Mouse (Mus musculus) adipocyte (in vitro differentiated cells): Measurements from ENCODE around the gene Scg2.
A peak's percentile ranks its signal among the peaks of the same experiment; 100 is the strongest.

Source experiments
- DNase-seq: peaks from one replicate; pipeline ENCODE4 v3.0.0-alpha.2; 2016; ENCODE audit warnings: low spot score

Scg2 gene

DNA sequence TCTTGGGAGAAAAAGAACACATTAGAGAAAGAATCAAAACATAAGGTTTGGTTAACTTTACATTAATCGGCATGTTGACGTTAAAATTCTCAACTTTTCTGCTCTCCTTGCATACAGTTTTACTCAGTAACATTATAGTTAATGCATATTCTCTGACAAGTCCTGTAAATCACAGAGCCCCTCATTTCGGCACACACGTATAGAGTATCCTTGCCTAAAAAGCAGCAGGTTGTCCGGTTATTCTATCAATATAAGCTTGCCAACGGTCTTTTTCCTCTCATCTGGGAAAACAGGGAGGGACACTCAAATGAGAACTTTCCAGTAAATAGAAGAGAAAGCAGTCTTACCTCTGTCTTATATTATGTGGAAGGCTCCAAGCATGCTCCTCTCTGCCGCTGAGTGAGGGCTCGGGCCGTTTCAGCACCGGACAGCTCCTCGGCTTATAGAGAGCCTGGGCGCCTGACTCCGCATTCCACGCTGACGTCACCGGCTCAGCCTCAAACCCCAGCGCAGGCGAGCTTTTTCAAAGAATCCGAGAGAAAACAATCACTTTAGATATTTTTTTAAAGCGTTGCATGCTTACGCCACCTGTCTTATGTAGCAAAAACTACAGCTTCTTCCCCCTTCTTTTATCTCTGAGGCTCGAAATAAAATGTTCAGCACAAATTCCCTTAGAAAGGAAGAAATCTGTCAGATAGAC lies at the start of gene Scg2:
Gene Scg2 (minus strand): TSS at position 512 of the 700 bp plus-strand sequence.
- peak; percentile 19 for DNase-seq

DNA sequence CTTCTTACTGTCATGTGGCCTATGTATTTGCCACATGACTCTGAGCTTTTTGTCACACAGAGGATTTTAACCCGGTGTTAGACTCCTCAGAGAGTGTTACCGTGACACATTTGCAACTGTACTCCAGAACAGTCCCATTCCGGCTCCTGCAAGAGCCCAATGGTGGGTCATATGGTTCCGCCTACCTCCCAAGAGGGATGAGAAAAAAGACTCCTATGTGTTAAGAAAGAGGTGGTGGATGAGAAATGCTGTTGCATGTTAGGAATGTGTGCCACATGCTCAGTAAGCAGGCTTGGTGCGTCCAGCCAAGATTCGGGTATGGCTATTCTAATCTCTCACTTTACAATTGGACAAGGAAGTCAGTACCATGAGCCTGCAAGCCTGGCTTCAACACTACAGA lies 45.6 kb upstream of the Scg2 start:
- no peak for DNase-seq

DNA sequence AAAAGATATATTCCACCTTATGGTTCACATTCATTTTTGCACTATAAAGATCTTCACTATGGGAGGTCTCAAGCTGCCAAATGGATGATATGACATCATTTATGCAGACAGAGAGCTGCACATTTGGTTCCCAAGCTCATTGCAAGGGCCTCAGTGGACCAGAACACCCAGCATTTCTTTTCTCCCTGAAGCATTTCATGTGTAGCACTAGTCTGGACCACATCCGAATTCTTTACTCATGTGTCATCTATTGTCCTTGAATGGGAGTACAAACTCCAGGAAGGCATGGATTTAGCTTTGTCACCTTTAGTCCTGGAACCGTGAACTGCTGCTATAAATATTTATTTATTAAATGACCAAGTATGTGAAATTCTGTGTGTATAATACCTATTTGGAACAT lies 30.9 kb upstream of the Scg2 start:
- DNase-seq = no peak

DNA sequence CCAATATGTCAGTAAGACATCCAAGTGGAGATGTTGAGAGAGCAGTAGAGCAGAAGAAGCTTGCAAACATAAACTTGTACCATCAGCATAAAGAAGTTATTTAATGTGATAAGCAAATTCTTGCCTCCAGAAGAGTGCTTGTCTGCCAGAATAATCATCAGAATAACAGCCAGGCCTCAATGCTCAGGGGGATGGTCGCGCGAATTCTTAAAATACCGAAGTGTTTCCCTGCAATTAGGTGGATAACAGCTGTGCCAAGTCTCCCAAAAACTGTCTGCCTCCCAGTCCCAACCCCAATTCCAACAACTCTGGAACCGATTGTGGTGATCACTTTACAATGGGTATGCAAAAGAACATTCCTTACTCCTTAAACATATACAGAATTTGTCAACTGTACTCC lies 30.0 kb upstream of the Scg2 start:
- DNase-seq = no peak

DNA sequence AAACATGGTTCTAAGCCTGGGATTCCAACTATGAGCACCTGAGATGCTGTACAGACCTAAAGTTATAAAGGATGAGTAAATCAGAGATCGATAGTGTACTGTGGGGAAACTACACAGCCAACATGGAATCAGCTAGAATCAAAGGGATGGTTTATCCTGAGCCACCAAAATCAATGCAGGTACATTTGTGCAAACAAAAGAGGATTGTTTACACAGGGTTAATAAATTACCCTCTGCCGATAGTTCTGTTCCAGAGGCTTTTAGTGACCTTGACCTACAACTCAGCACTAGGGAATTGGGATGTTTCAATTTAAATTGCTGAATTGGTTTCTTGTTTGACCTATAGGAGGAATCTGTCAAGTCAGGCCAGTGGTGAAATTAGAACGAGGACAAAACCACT lies 26.7 kb upstream of the Scg2 start:
- DNase-seq = no peak

DNA sequence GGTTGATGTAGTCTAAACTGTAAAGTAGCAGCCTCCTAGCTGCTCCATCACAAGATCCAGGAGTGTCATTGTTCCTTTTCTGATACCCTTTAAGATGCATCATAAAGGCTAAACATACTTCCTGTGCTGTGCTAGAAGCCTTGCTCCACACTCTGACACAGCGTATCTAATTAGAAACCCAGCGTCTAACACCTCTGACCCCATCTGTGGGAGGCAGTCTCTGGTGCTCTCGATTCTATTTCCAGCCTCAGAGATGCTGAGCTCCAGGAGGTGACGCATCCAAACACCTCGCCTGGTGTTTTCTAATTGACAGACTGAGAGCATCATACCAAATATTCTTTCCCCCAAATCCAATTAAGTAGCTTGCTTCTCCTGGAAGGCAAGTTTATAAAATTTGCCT lies 18.6 kb upstream of the Scg2 start:
- DNase-seq = no peak

DNA sequence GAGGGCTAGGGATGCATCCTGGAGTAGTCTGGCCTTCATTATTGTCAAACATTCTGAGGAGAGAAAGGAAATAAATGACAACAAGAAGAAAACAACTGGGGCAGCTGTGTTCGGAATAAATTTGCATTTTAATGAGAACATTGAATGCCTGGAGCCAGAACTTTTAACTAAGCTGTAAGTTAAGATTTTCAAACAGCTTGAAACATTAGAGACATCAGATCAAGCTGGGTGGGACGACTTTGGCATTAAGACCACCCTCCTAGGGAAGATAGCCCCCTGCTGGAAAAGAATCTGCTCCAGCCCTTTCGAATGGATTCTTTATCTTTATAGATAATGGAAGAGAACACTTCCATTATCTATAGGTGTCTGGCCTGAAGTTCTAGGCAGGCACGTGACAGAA lies 14.2 kb upstream of the Scg2 start:
- no peak for DNase-seq

DNA sequence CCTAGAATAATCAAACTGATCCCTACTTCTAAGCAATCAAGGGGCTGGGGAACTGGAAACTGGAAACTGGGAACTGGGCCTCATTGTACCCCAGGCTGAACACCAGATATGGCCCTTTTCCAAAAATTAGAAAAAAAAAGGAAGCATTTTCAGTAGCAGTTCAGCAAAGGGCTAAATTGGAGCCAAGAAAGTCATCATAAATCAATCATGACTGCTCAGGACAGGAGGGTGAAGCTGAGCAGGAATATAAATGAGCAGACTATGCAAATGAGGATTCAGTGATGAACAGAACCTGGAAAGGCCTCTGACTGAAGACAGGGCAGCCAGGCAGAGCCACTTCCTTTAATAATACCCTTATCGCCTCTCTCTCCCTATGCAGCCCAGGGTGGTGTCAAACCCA lies 12.4 kb upstream of the Scg2 start:
- DNase-seq = no peak

DNA sequence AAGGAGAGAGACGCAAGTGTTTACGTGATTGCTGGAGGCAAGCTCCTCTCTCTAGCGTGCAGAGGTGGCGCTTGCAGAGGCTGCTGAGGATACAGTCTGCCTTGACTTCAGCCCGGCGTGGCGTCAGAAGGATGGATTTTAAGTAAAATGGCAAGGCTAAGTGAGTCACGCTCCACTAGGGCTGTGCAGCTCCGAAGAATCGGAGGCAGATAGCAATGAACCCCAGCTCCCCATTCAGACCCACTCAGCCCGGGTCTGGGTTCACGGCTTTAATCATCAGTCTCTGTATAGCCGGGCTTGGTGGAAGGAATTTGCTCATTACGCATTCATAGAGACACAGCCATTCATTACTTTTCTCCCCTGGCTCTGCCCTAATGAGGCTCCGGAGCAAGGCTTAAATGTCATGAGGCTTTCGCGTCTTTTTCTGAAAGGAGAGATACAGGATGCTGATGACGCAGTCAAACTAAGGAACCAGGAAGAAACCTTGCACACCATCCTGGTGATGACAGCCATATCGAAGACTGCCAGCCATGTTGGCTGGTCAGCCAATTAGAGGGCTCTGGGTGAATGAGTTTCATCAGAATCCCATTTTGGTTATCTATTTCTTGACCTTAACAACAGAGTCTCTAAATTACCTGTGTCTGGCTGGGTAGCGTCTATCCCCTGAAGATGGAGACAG lies 10.6 kb upstream of the Scg2 start:
- DNase-seq = no peak

DNA sequence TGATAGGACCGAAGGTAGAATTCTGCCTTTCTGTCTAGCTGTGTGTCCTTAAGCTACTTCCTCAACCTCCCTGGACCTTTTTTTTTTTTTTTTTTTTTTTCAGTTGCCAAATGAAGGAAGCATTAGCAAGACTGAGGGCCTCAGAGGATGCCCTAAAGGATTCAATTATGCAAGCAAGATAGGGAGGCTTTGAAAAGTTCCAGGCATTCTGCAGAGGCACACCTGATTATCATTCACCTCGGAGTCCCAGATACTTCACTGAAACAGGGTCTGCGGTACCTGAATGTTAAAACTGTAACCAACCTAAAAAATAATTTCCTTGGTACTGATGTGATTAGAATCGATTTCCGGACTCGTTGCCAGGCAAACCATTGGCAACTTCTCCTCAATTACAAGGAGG lies 10.0 kb upstream of the Scg2 start:
- no peak for DNase-seq

DNA sequence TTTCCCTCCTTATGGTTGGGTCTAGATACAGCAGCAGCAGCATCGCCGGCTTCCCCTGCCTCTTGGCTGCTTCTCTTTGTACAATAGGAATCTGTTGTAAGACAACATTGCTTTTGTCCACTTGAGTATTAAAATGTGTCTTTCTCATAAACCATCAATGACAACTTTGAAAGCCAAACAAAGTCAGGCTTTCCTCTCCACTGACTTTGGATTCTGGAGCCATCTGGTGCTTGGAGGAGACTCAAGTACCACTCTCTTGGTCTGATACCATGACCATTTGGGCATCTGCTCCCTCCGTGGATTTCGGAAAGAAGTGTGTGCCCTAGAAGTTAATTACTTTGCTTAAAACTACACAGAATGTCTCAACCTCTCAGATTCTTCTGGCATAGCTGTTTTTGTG lies 5.7 kb upstream of the Scg2 start:
- no peak for DNase-seq

DNA sequence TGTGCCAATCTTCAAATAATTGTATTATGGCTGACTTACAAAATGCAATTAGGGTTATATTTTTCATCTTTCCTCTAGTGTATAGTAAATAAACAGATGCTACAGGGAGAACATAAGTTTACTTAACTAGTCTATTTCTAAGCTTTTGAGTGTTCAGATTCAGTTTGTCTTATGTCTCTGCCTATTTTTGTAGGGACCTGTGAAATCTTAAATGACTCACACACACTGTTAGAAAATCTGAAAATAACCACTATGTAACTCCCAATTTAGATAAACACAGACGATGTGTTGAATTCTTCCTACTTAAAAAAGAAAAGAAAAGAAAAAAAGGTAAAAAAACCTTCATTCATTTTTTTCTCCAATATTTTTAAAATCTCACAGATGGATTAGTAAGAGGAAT lies 2.2 kb downstream of the Scg2 start:
- no peak for DNase-seq

DNA sequence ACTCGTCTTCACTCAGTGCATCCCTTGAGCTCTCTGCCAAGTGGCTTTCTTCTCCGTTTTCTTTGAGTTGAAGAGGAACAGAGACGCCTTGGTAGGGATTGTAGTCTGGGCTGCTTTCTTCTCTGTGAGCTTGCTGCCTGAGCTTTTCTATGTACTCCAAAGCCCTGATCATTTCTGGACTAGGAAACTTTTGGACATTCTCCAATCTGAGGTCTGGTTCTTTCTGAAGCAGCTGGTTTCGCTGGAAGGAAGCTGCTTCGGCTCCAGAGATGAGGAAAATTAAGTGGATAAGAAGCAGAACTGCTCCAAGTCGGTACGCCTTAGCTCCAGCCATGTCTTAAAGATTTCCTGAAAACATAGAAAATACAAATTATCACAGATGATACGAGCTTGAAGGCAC lies 3.2 kb downstream of the Scg2 start:
- DNase-seq = no peak

DNA sequence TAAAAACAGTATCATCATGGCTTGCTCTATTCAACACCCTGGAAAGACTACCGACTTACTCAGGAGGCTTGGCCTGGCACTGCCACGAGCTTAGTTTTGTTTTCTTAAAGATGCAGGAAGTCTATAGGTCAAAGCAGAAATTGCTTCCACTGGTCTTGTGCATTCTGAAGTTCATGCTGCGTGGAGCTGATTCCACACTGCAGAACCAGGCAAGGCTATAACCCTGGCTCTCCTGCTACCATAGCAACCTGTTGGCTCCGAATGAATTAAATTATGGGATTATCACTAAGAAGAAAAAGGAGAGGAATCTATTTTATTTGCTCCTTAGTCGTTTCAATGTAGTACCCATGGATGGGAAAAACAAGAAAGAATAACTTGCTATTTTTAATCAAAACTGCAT lies 10.9 kb downstream of the Scg2 start:
- DNase-seq = no peak

DNA sequence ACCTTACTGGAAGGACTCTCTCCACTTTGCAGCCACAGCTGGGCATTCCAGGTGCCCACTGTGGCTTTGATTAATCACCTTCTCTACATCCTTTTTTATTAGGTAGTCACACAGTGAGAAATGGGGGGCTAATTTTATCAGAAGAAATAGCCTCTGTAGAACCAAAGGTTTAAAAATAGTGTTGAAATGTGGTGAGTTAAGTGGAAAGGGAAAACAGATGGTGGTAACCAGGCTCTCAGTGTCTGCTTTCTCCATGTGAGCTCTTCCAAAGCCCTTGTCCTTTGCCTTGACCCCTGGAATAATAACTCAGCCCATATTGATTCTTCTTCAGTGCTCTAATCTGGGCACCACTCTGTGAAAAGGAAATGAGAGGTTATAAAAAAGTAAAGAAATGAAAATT lies 24.4 kb downstream of the Scg2 start:
- DNase-seq = no peak

DNA sequence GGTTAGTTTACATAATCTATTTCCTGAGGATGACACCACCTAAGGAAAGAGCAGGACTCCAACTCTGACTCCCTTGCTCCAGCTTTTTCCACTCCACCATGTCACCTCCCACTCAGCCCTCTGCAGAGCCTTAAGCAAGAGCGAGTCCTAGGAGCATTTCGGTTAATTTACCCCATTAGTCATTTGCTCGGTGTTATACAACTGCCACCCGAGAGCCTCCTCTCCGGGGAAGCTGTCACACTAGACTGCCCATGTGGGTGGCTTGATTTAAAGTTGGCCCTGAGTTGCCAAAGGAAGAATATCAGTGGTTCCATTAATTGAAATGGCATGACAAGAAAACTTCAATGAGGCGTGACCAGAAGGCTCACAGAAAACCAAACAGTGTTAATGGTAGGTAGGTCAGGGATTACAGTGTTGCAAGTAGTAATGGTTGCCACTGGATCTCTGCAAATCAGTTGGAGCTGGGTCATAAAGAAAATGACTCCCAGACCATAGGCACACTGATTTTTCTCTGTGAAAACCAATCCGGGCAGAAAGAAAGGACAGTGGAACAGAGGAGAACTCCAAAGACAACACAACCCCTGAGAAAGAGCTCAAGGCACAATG lies 33.5 kb downstream of the Scg2 start:
- DNase-seq = no peak

DNA sequence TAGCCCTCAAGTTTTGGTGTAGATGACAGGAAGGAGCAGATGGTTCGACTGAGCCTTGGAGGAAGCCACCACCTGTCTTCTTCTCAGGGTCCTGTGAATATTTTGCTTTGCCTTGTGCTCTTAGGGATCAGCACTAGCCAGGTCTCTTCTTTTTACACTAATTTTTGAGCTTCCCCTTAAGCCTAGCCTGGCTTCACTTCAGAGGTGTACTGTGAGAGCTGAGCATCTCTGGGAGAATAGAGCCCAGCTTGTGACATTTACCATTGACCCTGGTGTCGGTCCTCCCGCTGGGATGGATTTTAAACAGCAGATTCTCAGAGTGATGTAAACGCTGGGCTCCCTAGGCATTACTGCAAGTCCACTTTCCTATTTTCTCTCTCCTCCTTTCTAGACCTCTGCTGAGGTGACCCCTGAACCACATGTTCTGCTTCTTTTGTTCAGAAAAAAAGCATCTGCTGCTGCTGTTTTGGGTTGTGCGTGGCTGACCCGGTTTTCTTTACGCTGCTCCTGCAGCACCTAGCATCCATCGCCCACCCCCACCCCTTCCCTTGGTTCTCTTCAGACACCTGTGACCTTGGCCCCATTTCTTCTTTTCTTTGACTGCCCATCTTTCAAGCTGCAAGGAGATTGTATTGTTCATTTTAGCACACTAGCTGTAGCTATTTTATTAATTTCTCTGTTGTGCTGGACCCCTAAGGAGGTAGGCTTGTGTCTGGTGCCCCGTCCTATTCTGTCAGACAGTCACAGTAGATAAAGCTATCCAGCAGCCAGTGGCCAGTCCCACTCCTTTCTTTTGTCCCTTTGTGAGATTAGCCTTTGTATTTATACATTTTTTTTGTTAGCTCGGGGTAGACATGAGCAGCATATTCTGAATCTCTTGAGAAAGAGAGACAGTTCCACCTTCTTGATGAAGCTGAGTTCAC lies 38.6 kb downstream of the Scg2 start:
- DNase-seq = no peak

DNA sequence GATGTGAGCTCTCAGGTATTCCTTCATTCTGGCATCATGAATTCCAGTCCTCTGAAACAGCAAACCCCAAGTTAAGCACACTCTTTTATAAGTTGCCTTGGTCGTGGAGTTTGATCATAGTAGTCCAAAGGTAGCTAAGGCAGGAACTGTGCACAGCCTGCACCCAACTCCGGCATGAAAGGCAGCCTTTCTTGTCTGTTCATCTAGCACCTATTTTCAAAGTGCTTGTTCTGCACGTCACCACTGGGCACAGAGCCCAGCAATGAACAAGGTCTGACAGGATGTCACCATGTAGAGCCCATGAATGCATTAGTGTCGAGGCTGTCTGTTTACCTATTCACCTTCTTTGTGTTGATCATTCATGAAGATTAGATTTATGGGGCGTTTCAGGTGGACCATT lies 39.6 kb downstream of the Scg2 start:
- no peak for DNase-seq
